Mouse (Mus musculus) lung, postnatal 0 days (tissue): ENCODE results near the gene Zfp37.

ENCODE experiments used
- CTCF ChIP-seq: IDR thresholded peaks from 2 replicates; pipeline ENCODE4 v1.5.1; 2016; ENCODE audit warnings: antibody characterized with exemption, mild to moderate bottlenecking
- EP300 ChIP-seq: IDR thresholded peaks from 2 replicates; pipeline ENCODE4 v1.6.1; 2016; ENCODE audit warnings: antibody characterized with exemption, mild to moderate bottlenecking, control low read depth

DNA sequence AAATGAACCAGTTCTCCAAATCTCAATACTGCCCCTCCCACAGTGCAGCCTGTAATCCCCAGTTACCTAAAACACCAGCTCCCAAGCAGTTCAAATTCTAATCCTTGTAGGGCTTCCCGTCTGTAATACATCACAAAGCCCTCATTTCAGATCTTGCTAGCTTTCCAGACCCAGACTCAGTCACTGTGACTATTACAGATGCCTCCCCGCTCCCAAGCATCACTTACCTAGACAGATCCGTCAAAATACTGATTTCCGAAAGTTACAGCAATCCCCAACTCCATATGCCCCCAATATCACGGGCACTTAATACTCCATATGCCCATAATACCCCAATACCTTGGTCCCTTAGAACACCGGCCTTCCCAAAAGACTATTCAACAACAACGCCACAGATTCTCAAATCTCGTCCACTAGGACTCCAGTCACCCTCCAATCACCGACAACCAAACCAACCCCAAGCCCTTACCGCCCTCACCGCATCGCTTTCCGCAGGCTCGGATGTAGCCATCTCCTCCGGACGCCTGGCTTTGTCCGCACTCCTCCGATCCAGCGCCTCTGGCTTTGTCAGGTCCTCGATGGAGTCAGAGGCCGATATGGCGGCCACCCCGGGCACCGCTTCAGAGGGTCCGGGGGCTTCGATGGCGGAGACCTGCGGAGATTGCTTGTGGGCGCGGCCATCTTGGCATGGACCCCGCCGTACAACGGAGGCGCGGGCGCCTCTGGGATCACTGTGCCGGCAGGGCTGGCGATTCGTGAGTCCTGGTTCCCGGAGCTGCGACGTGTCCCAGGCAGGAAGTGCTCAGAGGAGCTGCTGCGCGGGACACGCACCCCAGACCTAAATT, 22.8 kb downstream of the Zfp37 start:
- TF ChIP-seq CTCF (peak; percentile 29), EP300 (no peak)
